Mouse (Mus musculus) erythroblast, embryonic 14.5 days (primary cell): ENCODE measurements around the gene Nhsl1. TPM values are rescaled to one million over a fixed set of nuclear protein-coding genes. Genes with fewer than 3 reads are reported as not detected.

Experiments used
- H3K27me3 ChIP-seq: 2 replicates; pipeline ENCODE4 v1.6.1; 2012; ENCODE audit warnings: inconsistent platforms; ENCODE audit not compliant: control insufficient read depth
- H3K36me3 ChIP-seq: 2 replicates; pipeline ENCODE4 v1.6.1; 2012; ENCODE audit warnings: mild to moderate bottlenecking, inconsistent platforms; ENCODE audit not compliant: control insufficient read depth
- H3K4me1 ChIP-seq: 2 replicates; pipeline ENCODE4 v1.6.1; 2012; ENCODE audit warnings: inconsistent platforms; ENCODE audit not compliant: control insufficient read depth
- H3K4me3 ChIP-seq: replicated peaks from 2 replicates; pipeline ENCODE3; 2012; ENCODE audit warnings: moderate library complexity, mild to moderate bottlenecking, inconsistent platforms
- H3K9me3 ChIP-seq: 2 replicates; pipeline ENCODE4 v1.6.1; 2012; ENCODE audit warnings: low read length, inconsistent platforms, mixed read lengths; ENCODE audit not compliant: control insufficient read depth
- GATA1 ChIP-seq: IDR thresholded peaks from 2 replicates; pipeline ENCODE4 v1.6.1; 2012; ENCODE audit warnings: low read length, inconsistent platforms, mixed read lengths
- TAL1 ChIP-seq: IDR thresholded peaks from 3 replicates; pipeline ENCODE4 v1.6.1; 2012; ENCODE audit warnings: low read length, inconsistent platforms, mixed read lengths
- polyA plus RNA-seq: library from polyadenylated mRNA; stranded (reverse); fragments of >175 nt; gene quantifications from 2 replicates; pipeline ENCODE4 v1.2.3, GENCODE M21; 2012

Nhsl1 gene
- polyA plus RNA-seq, 1 experiment, result not detected

- no peaks in the 10 kb centered on the region for H3K27me3 ChIP-seq
- TF ChIP-seq TAL1, result no peak
- TF ChIP-seq GATA1, result no peak
- no peaks in the 10 kb centered on the region for H3K36me3 ChIP-seq
- no peak overlapping the region for H3K4me3 ChIP-seq
- no peaks in the 10 kb centered on the region for H3K9me3 ChIP-seq
- H3K4me1 ChIP-seq, result no peaks in the 10 kb centered on the region
These were observed 41.4 kb downstream of the Nhsl1 start for GRCm38 (mm10) chr10:18360175-18360574.

- no peaks in the 10 kb centered on the region for H3K36me3 ChIP-seq
- no peaks in the 10 kb centered on the region for H3K4me1 ChIP-seq
- no peaks in the 10 kb centered on the region for H3K9me3 ChIP-seq
- no peak overlapping the region for H3K4me3 ChIP-seq
- H3K27me3 ChIP-seq, result no peaks in the 10 kb centered on the region
- TF ChIP-seq TAL1 (no peak), GATA1 (no peak)
These were observed 46.6 kb downstream of the Nhsl1 start for GRCm38 (mm10) chr10:18365432-18365831.

DNA sequence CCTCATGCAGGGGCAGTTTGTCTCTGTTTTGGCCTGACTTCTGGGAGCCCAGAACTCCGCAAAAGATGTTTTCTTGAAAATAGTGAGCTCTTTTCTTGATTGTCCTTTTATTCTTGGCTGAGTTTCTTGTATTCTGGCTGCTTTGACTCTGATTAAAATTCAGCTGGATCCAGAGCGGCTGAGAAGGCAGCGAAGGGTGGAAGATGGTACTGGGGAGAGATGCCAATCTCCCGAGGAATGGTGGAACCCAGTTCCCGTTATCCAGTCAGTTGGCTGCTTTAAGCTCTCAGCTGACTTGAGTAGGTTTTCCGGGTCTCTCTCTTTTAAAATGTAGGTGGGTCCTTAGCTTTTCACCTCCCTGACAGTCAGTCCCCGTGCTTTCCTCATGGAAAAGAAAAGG is 47.9 kb downstream of the Nhsl1 start:
- no peaks in the 10 kb centered on the region for H3K27me3 ChIP-seq
- TF ChIP-seq GATA1 (no peak), TAL1 (no peak)
- H3K4me3 ChIP-seq, result no peak overlapping the region
- H3K36me3 ChIP-seq, result no peaks in the 10 kb centered on the region
- no peaks in the 10 kb centered on the region for H3K4me1 ChIP-seq
- no peaks in the 10 kb centered on the region for H3K9me3 ChIP-seq

- no peaks in the 10 kb centered on the region for H3K27me3 ChIP-seq
- H3K9me3 ChIP-seq, result no peaks in the 10 kb centered on the region
- no peak overlapping the region for H3K4me3 ChIP-seq
- no peaks in the 10 kb centered on the region for H3K36me3 ChIP-seq
- no peaks in the 10 kb centered on the region for H3K4me1 ChIP-seq
- TF ChIP-seq GATA1, result no peak
- TF ChIP-seq TAL1, result no peak
These were observed 49.3 kb downstream of the Nhsl1 start for GRCm38 (mm10) chr10:18368111-18368510.

GRCm38 (mm10) chr10:18370475-18371286 is 51.9 kb downstream of the Nhsl1 start:
- Histone ChIP-seq H3K9me3 (no peaks in the 10 kb centered on the region), H3K4me3 (no peak overlapping the region), H3K4me1 (no peaks in the 10 kb centered on the region), H3K27me3 (no peaks in the 10 kb centered on the region), H3K36me3 (no peaks in the 10 kb centered on the region)
- no peak for TF ChIP-seq TAL1
- TF ChIP-seq GATA1, result no peak

DNA sequence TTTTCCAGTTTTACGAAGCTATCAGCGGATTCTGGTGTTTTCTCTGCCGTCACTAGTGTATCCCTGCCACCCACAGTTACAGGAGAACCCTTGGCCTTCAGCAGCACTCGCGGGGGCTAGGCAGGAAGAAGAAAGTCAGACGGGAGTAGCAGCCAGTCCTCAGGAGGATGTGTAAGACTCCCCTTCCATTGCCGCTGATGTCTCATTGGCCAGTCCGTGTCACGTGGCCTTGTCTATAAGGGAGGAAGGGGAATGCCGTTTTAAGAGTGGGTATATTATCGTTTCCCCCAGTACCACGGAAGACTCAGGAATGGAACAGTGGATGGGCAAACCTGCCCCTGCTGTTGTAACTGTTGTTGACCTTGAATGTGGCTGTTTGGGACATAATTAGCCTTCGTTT is 53.1 kb downstream of the Nhsl1 start:
- Histone ChIP-seq H3K4me3 (no peak overlapping the region), H3K36me3 (no peaks in the 10 kb centered on the region), H3K27me3 (no peaks in the 10 kb centered on the region), H3K9me3 (no peaks in the 10 kb centered on the region), H3K4me1 (no peaks in the 10 kb centered on the region)
- TF ChIP-seq TAL1, result no peak
- TF ChIP-seq GATA1, result no peak

- Histone ChIP-seq H3K9me3 (no peaks in the 10 kb centered on the region), H3K36me3 (no peaks in the 10 kb centered on the region), H3K4me1 (no peaks in the 10 kb centered on the region), H3K27me3 (no peaks in the 10 kb centered on the region), H3K4me3 (no peak overlapping the region)
- TF ChIP-seq GATA1 (no peak), TAL1 (no peak)
These were observed 56.5 kb downstream of the Nhsl1 start for GRCm38 (mm10) chr10:18375301-18375700.

DNA sequence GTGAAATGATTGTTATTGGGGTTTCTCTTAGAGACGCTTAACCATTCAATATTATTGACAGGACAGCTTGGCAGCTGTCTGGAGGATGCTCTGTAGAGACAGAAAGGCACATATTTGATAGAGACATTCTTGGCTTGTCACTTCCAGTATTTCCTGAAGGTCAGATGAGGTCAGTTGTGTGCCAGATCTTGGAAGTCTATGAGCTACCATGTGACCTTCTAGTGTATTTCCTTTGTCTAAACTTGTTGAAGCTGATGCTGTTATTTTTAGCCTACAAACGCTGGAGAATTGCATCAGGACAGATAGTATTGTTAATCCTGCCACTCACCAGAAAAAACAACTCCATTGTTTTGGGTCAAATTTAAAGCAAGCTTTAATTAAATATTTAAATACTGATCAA is 66.0 kb downstream of the Nhsl1 start:
- no peaks in the 10 kb centered on the region for H3K36me3 ChIP-seq
- TF ChIP-seq GATA1, result no peak
- TF ChIP-seq TAL1, result no peak
- H3K4me3 ChIP-seq, result no peak overlapping the region
- H3K27me3 ChIP-seq, result no peaks in the 10 kb centered on the region
- H3K4me1 ChIP-seq, result no peaks in the 10 kb centered on the region
- no peaks in the 10 kb centered on the region for H3K9me3 ChIP-seq

DNA sequence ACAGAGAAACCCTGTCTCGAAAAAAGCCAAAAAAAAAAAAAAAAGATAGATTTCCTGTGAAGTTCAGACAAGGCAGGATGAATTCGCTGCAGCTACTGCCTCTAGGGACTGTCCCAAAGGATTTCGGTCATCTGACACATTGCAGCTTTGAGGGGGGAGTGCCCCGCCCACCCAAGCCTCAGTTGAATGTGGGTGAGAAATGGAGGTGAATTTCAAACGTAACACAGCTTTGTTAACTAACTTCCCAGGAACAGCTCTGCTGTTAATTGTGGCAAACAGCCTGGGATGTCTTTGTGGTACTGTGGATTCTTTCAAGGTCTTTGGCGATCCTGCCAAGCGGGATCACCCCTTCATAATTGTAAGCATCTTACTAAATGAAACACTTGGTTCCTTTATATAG is 67.4 kb downstream of the Nhsl1 start:
- no peak overlapping the region for H3K4me3 ChIP-seq
- H3K9me3 ChIP-seq, result no peaks in the 10 kb centered on the region
- TF ChIP-seq GATA1 (no peak), TAL1 (no peak)
- H3K27me3 ChIP-seq, result no peaks in the 10 kb centered on the region
- no peaks in the 10 kb centered on the region for H3K36me3 ChIP-seq
- H3K4me1 ChIP-seq, result no peaks in the 10 kb centered on the region
